Mouse (Mus musculus) forebrain, embryonic 13.5 days (tissue): Measurements from ENCODE around the gene Cx3cr1. TPM values are rescaled to one million over a fixed set of nuclear protein-coding genes. Genes with fewer than 3 reads are reported as not detected.
"Not testable (repeated sequence)": the region's sequence is repeated elsewhere in the genome, so short reads cannot be mapped to it uniquely, and the experiment has no call there.

Experiments used
- ATAC-seq: fragments of 200-750 bp; cut with Nextera tagmentation; 2 replicates; pipeline ENCODE4 v1.8.0; 2017
- H3K27ac ChIP-seq: fragments of 300-500 bp; sonication (generic); 2 replicates; pipeline ENCODE4 v1.5.1; 2015; ENCODE audit warnings: inconsistent platforms, mild to moderate bottlenecking, moderate library complexity
- H3K27me3 ChIP-seq: fragments of 300-500 bp; sonication (generic); 2 replicates; pipeline ENCODE4 v1.6.1; 2015; ENCODE audit warnings: mild to moderate bottlenecking, inconsistent platforms
- H3K36me3 ChIP-seq: fragments of 300-500 bp; sonication (generic); 2 replicates; pipeline ENCODE4 v1.6.1; 2015; ENCODE audit warnings: mild to moderate bottlenecking, inconsistent platforms; ENCODE audit not compliant: poor library complexity, severe bottlenecking
- H3K4me1 ChIP-seq: fragments of 300-500 bp; sonication (generic); 2 replicates; pipeline ENCODE4 v1.6.1; 2015; ENCODE audit warnings: inconsistent platforms
- H3K4me2 ChIP-seq: fragments of 300-500 bp; sonication (generic); 2 replicates; pipeline ENCODE4 v1.6.1; 2015; ENCODE audit warnings: inconsistent platforms, mild to moderate bottlenecking, moderate library complexity
- H3K4me3 ChIP-seq: fragments of 300-500 bp; sonication (generic); 2 replicates; pipeline ENCODE4 v1.5.1; 2015; ENCODE audit warnings: mild to moderate bottlenecking, inconsistent platforms
- H3K9ac ChIP-seq: fragments of 300-500 bp; sonication (generic); 2 replicates; pipeline ENCODE4 v1.6.1; 2015; ENCODE audit warnings: mild to moderate bottlenecking, inconsistent platforms
- H3K9me3 ChIP-seq: fragments of 300-500 bp; sonication (generic); replicated peaks from 2 replicates; pipeline ENCODE4 v1.6.1; 2016; ENCODE audit warnings: inconsistent platforms
- WGBS: fragments of 180-500 bp; shearing (Covaris S2); methylation state at CpG from one replicate; pipeline ENCODE4 v1.1.7; 2015; 5-methylcytosine and 5-hydroxymethylcytosine counted together
- polyA plus RNA-seq: library from polyadenylated mRNA; unstranded; fragments of >200 nt; fragmentation: Nextera tagmentation; extraction: Ambion mirVana; gene quantifications from 2 replicates; pipeline ENCODE4 v1.2.1, GENCODE M21; 2015

Cx3cr1 gene
- 4.9 and 5.0 TPM in 2 replicates for polyA plus RNA-seq

DNA sequence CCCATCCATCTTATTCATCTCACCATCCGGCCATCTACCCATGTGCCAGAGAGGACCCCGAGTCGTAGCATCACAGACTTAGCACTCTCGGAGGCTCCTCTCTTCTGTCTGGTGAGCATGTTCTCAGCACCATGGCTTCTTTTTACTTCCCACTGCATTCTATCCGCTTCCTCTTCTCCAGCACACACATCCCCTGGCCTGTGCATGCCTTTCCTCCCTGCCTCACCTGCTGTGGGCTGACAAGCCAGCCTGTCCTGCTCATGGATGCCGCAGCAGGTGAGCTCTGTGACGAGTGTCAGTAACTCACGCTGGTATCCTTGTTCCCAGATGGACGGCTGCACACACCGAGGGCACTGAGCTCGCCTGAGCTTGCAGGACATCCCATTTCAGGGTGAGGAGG is at the start of gene Cx3cr1:
Gene Cx3cr1 (minus strand): TSS at position 101 of the 400 bp plus-strand sequence.
- WGBS: 87% methylated on average over 11 of the region's 11 CpGs
- Histone ChIP-seq H3K27me3 (no peaks in the 10 kb centered on the region), H3K4me3 (no peak within 1 kb of the TSS), H3K9ac (no peak within 1 kb of the TSS), H3K4me1 (peaks cover 4% of the 10 kb centered on the region; the same call in 1 of the 2 replicates), H3K4me2 (no peak within 1 kb of the TSS), H3K27ac (no peak within 1 kb of the TSS), H3K9me3 (no peaks in the 10 kb centered on the region), H3K36me3 (no peaks in the 10 kb centered on the region)
- ATAC-seq: no peak

DNA sequence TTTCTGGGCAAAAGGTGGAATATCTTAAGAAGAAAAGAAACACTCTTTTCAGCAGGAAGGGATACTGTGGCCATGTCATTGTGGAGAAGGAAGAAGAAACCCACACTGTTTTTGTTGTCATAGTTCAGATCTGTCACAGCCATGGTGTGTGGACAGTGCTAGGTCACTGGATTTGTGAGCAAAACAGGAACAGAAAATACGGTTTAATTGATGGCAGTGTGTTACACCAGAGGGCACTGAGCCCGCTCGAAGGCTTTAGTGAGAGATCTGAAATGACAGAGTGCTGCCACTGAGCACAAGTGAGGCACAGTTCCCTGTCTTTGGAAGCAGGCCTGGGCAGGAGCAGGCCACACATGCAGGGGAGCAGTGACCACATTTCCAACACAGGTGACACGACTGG is 48.5 kb upstream of the Cx3cr1 start:
- Histone ChIP-seq H3K9me3 (no peaks in the 10 kb centered on the region), H3K4me3 (no peak overlapping the region), H3K27ac (no peak overlapping the region), H3K4me1 (no peaks in the 10 kb centered on the region), H3K36me3 (peaks cover 55% of the 10 kb centered on the region), H3K27me3 (no peaks in the 10 kb centered on the region), H3K9ac (no peak overlapping the region), H3K4me2 (no peak overlapping the region)
- ATAC-seq: no peak
- 86% methylated on average over 4 of the region's 4 CpGs for WGBS

DNA sequence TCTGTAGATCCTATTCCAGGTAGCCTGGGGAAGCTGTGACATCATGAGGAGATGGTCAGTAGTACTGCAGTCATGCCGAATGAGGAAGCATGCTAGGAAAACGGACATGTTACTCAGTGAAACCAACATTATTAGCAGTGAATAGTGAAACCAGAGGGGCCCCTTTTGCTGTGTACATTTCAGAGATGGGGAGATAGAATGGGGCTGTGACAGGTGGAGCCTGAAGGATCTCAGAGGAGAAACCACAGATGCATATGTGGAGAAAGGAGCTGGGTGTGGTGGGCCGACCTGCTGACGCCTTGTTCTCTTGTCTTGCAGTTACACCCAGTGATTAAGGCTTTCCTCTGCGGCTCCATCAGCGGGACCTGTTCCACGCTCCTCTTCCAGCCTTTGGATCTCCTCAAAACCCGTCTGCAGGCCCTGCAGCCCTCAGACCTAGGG is 46.5 kb upstream of the Cx3cr1 start:
- 93% methylated on average over 8 of the region's 8 CpGs for WGBS
- Histone ChIP-seq H3K4me2 (no peak overlapping the region), H3K9me3 (no peaks in the 10 kb centered on the region), H3K4me1 (peaks cover 4% of the 10 kb centered on the region), H3K27me3 (no peaks in the 10 kb centered on the region), H3K36me3 (peaks cover 39% of the 10 kb centered on the region), H3K9ac (no peak overlapping the region), H3K4me3 (no peak overlapping the region), H3K27ac (no peak overlapping the region)
- ATAC-seq: no peak

DNA sequence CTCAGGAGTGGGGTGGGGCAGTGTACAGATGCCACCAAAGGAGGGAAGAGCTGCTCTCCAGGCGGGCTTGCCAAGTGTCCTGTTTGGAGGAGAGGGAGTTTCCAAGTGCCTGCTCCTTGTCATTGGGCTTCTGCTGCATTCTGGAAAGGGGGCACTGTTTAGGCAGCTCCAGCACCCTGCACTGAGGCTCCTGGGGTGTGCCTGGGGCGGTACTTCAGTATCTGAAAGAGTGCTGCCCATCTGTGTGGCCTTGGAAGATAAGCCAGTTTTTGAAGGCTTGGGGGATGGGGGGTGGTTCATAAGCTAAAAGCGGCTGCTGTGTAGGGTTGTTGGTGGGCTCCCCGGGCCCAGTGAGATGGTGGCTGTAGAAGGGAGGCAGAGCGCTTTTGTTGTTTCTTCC is 45.9 kb upstream of the Cx3cr1 start:
- Histone ChIP-seq H3K9me3 (no peaks in the 10 kb centered on the region), H3K27me3 (no peaks in the 10 kb centered on the region), H3K4me1 (peaks cover 7% of the 10 kb centered on the region), H3K36me3 (peaks cover 32% of the 10 kb centered on the region), H3K9ac (no peak overlapping the region), H3K4me3 (no peak overlapping the region), H3K27ac (no peak overlapping the region), H3K4me2 (no peak overlapping the region)
- ATAC-seq: no peak
- WGBS: 76% methylated on average over 5 of the region's 5 CpGs

DNA sequence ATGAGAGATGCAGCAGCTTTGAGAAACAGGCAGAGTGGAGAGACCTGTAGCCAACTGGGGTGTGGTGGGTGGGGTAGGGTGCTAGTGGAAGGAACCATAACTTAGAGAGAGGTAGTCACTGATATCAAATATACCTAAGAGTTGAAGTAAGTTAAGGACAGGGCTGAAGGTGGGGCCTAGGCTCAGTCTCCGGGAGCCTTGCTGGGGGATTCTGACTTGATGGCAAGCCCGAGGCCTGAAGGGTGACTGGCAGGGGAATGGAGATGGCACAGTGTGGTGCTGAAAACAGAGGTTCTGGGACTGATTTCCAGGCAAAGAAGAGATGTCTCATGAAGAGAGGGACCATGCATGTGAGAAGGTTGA is 45.1 kb upstream of the Cx3cr1 start:
- Histone ChIP-seq H3K9me3 (no peaks in the 10 kb centered on the region), H3K27ac (no peak overlapping the region), H3K4me2 (no peak overlapping the region), H3K27me3 (no peaks in the 10 kb centered on the region), H3K9ac (no peak overlapping the region), H3K4me1 (peaks cover 7% of the 10 kb centered on the region), H3K36me3 (peaks cover 24% of the 10 kb centered on the region), H3K4me3 (no peak overlapping the region)
- no peak for ATAC-seq
- WGBS: 87% methylated on average over 2 of the region's 2 CpGs

DNA sequence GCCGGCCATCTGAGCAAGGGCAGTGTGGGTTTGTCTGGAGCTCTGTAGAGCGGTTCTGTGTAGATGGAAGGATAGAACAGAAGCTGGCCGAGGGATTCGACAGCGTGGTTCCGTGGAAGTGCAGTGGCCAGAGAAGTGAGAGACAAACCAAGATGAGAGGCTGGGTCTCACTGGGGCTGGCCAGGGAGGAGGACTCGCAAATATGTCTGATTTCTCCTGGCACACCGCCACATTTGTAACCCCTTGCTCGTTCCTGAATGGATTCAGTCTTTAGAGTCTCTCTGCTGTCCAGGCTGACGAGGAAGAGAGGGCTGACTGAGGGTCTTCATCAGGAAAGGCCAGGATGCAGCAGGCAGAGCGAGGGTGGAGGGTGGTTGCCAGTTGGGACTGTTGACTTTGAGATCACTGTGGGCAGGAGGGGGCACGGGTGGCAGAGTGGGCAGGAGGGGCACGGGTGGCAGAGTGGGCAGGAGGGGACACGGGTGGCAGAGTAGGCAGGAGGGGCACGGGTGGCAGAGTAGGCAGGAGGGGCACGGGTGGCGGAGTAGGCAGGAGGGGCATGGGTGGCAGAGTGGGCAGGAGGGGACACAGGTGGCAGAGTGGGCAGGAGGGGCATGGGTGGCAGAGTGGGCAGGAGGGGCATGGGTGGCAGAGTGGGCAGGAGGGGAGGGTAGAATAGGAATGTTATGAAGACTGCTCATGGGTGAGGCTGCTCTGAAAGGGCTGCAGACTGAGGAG is 44.5 kb upstream of the Cx3cr1 start:
- Histone ChIP-seq H3K4me3 (no peak overlapping the region), H3K27ac (no peak overlapping the region), H3K9me3 (no peaks in the 10 kb centered on the region), H3K9ac (no peak overlapping the region), H3K4me1 (peaks cover 7% of the 10 kb centered on the region), H3K36me3 (peaks cover 19% of the 10 kb centered on the region), H3K4me2 (no peak overlapping the region), H3K27me3 (no peaks in the 10 kb centered on the region)
- WGBS: 88% methylated on average over 17 of the region's 17 CpGs
- no peak for ATAC-seq

DNA sequence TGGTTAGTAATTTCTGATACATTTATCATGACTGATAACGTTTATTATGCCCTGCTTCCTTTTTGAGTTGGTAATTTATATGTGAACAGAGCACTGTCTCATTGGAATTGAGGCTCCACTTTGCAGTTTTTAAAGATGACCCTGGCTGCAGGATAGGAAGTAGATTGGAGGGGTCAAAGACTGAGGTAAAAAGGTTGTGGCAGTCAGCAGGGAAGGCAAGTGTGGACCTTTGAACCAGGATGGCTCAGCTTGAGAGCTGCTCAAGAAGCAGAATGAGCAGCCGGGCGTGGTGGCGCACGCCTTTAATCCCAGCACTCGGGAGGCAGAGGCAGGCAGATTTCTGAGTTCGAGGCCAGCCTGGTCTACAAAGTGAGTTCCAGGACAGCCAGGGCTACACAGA is 43.8 kb upstream of the Cx3cr1 start:
- Histone ChIP-seq H3K9ac (no peak overlapping the region), H3K4me3 (no peak overlapping the region), H3K4me1 (peaks cover 7% of the 10 kb centered on the region), H3K27ac (no peak overlapping the region), H3K36me3 (peaks cover 13% of the 10 kb centered on the region), H3K4me2 (no peak overlapping the region), H3K9me3 (no peaks in the 10 kb centered on the region), H3K27me3 (no peaks in the 10 kb centered on the region)
- no peak for ATAC-seq
- 92% methylated on average over 7 of the region's 7 CpGs for WGBS

DNA sequence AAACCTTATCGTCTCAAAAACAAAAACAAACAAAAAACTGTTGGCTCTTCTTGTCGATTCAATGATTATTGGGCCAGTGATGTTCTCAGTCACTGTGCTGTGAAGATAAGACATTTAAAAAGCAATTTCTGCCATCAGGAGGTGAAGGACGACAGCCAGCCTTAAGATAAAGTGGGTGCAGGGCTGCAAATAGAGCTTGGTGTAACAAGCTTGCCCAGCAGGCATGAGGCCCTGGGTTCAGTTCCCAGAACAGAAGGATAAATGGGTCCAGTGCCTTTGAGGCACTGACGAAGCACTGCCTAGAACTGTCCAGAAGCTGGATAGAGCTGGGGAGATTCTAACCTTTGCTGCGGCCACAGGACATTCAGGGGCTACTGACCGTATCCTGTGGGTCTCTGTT is 42.8 kb upstream of the Cx3cr1 start:
- no peaks in the 10 kb centered on the region for H3K27me3 ChIP-seq
- H3K9me3 ChIP-seq: no peaks in the 10 kb centered on the region
- peaks cover 3% of the 10 kb centered on the region for H3K36me3 ChIP-seq
- no peak for ATAC-seq
- no peak overlapping the region for H3K27ac ChIP-seq
- H3K4me1 ChIP-seq: peaks cover 7% of the 10 kb centered on the region
- H3K9ac ChIP-seq: no peak overlapping the region
- 89% methylated on average over 6 of the region's 6 CpGs for WGBS
- H3K4me3 ChIP-seq: no peak overlapping the region
- H3K4me2 ChIP-seq: no peak overlapping the region

DNA sequence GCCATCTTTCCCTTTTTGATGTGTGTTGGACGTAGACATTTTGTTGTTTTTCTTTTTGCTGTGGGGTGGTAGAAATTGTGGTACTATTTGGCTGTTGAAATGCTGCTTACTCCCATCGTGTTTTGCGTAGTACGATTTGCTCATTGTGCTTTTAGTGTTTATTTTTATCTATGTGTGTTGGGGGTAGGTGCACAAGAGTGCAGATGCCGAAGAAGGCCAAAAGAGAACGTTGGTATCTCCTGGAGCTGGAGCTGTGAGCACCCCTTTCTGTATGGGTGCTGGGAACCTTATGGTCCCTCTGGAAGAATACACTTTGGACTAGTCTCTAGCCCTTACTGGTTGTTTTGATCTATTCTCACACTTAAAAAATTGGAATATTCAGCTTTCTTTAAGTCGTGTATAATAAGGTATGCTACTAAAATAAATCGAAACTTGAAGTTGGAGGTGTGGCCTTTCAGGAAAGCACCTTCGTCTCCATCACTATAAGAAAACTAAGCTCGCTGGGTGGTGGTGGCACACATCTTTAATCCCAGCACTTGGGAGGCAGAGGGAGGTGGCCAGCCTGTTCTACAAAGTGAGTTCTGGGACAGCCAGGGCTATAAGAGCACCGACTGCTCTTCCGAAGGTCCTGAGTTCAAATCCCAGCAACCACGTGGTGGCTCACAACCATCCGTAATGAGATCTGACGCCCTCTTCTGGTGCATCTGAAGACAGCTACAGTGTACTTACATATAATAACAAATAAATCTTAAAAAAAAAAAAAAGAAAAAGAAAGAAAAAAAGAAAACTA is 41.7 kb upstream of the Cx3cr1 start:
- Histone ChIP-seq H3K9ac (peak overlapping the region; percentile 17; the same call in 1 of the 2 replicates), H3K4me3 (peak overlapping the region; percentile 78), H3K4me2 (peak overlapping the region; percentile 66), H3K36me3 (no peaks in the 10 kb centered on the region), H3K4me1 (peaks cover 7% of the 10 kb centered on the region), H3K27me3 (no peaks in the 10 kb centered on the region), H3K27ac (peak overlapping the region; percentile 94; the same call in 1 of the 2 replicates), H3K9me3 (no peaks in the 10 kb centered on the region)
- 83% methylated on average over 15 of the region's 15 CpGs for WGBS
- ATAC-seq: no peak

DNA sequence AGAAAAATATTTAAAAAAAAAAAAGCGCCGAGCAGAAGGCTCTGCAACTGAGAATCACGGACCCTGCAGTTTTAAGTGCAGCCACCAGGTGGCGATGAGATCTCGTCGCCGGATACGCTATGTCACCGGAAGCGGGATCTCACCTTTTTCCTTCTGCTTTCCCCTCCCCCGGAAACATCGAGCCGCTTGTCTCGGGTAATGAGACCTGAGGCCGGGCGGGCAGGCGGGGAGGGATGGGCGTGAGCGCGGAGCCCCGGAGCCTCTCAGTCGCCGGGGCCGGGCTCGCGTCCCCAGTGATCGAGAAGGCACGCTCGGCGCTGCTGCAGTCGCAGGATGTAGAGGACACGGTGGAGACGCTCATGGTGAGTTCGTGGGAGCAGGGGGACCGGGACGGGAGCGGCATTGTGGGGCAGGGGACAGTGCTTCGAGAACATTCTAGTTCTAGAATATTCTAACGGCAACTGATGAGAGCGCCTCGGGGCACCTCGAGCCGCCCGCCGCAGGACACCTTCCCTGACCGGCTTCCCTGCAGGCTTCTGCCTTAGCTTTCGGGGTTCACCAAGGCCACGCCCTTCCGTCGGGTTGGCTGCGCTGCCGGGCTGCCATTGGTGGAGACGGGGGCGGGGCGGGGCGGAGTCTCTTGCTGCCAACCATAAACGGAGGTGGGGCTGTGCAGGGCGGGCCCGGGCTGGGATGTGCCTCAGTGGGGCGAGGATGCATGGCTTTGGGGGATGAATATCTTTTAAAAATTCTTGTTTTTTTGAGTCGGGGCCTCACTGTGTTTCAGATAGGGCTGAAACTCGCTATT is 40.7 kb upstream of the Cx3cr1 start, which contains the start of gene Slc25a38:
Gene Slc25a38 (plus strand): TSS at position 164 of the 808 bp plus-strand sequence.
- peak within 1 kb of the TSS; percentile 94 for H3K27ac ChIP-seq
- peak; percentile 99 for ATAC-seq
- H3K36me3 ChIP-seq: no peaks in the 10 kb centered on the region
- H3K9ac ChIP-seq: peak within 1 kb of the TSS; percentile 78
- H3K27me3 ChIP-seq: no peaks in the 10 kb centered on the region
- WGBS: 1% methylated on average over 62 of the region's 62 CpGs
- peak within 1 kb of the TSS; percentile 66 for H3K4me2 ChIP-seq
- H3K9me3 ChIP-seq: no peaks in the 10 kb centered on the region
- H3K4me3 ChIP-seq: peak within 1 kb of the TSS; percentile 78
- H3K4me1 ChIP-seq: peaks cover 7% of the 10 kb centered on the region

DNA sequence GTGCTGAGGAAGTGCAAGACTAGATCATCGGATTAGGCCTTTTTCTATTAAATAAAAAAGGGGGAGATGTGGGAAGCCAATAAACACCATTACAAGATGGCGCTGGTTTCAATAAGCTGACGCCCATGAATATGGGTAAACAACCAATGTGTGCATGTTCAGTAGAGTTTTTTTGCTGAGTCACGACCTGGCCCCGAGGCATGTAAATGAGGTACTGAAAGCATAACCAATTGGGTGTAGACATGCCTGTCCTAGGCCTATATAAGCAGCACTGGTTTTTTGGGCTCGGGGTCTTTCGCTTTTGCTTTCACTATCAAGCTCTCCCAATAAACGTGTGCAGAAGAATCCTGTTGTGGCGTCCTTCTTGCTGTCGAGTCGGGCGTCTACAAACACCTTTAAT is 39.3 kb upstream of the Cx3cr1 start:
- H3K9me3 ChIP-seq: not testable (repeated sequence)
- 94% methylated on average over 12 of the region's 12 CpGs for WGBS

DNA sequence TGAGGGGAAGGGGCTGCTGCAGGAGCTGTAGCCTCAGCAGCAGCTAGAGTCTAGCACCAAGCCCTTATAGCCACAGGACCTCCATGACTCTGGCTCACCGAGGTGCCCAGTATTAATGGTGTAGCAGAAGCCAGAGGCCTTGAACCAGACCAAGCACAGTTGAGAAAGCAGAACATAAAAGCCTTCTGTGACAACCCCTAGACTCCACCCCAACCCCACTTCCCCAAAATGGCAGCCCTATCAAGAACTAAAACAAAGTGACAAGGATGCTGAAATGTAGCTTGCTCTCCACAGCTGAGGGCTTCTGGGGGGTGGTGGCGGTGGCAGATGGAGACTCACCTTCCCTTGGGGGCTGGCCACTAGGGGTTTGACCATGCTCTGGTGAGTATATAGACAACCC is 31.5 kb upstream of the Cx3cr1 start:
- Histone ChIP-seq H3K4me3 (no peak overlapping the region), H3K27ac (no peak overlapping the region), H3K9me3 (peaks cover 5% of the 10 kb centered on the region; the same call in 1 of the 2 replicates), H3K9ac (no peak overlapping the region), H3K36me3 (no peaks in the 10 kb centered on the region), H3K27me3 (no peaks in the 10 kb centered on the region), H3K4me2 (no peak overlapping the region), H3K4me1 (no peaks in the 10 kb centered on the region)
- 95% methylated on average over 2 of the region's 2 CpGs for WGBS
- no peak for ATAC-seq

More for the DNA sequence above, 39.3 kb upstream of the Cx3cr1 start:
- H3K27ac ChIP-seq, H3K4me2 ChIP-seq, ATAC-seq, H3K9ac ChIP-seq, H3K27me3 ChIP-seq, H3K4me3 ChIP-seq, H3K4me1 ChIP-seq, H3K36me3 ChIP-seq: not testable (repeated sequence)
